Mouse (Mus musculus) limb, embryonic 10.5 days (tissue): ENCODE data around the gene Axl. TPM values are rescaled to one million over a fixed set of nuclear protein-coding genes. Genes with fewer than 3 reads are reported as not detected.

ENCODE experiments used
- DNase-seq: peaks from one replicate; pipeline ENCODE4 v3.0.0-alpha.2; 2017; ENCODE audit warnings: low spot score
- H3K27ac ChIP-seq: fragments of 300-500 bp; sonication (generic); 2 replicates; pipeline ENCODE4 v1.5.1; 2016; ENCODE audit warnings: mild to moderate bottlenecking
- H3K27me3 ChIP-seq: fragments of 300-500 bp; sonication (generic); 2 replicates; pipeline ENCODE4 v1.6.1; 2016; ENCODE audit warnings: low read depth, mild to moderate bottlenecking; ENCODE audit not compliant: poor library complexity, severe bottlenecking
- H3K36me3 ChIP-seq: fragments of 300-500 bp; sonication (generic); 2 replicates; pipeline ENCODE4 v1.6.1; 2016; ENCODE audit warnings: mild to moderate bottlenecking, moderate library complexity
- H3K4me1 ChIP-seq: fragments of 300-500 bp; sonication (generic); 2 replicates; pipeline ENCODE4 v1.6.1; 2016
- H3K4me3 ChIP-seq: fragments of 300-500 bp; sonication (generic); 2 replicates; pipeline ENCODE4 v1.5.1; 2016; ENCODE audit warnings: mild to moderate bottlenecking, moderate library complexity
- H3K9me3 ChIP-seq: fragments of 300-500 bp; sonication (generic); replicated peaks from 2 replicates; pipeline ENCODE4 v1.6.1; 2016; ENCODE audit warnings: mild to moderate bottlenecking
- WGBS: fragments of 180-500 bp; shearing (Covaris S2); methylation state at CpG from one replicate; pipeline ENCODE4 v1.1.7; 2016; 5-methylcytosine and 5-hydroxymethylcytosine counted together
- polyA plus RNA-seq: library from polyadenylated mRNA; unstranded; fragments of >200 nt; fragmentation: Nextera tagmentation; extraction: Ambion mirVana; gene quantifications from 2 replicates; pipeline ENCODE4 v1.2.1, GENCODE M21; 2016

Gene Axl
- 19.4 and 28.1 TPM in 2 replicates for polyA plus RNA-seq

- Histone ChIP-seq H3K4me1 (peaks cover 38% of the 10 kb centered on the region), H3K9me3 (no peaks in the 10 kb centered on the region), H3K27me3 (peaks cover 7% of the 10 kb centered on the region; the same call in 1 of the 2 replicates), H3K36me3 (no peaks in the 10 kb centered on the region), H3K4me3 (peak within 1 kb of the TSS; percentile 68), H3K27ac (peak within 1 kb of the TSS; percentile 83)
- peak; percentile 82 for DNase-seq
- WGBS, result 2% methylated on average over 29 of the region's 30 CpGs
Observed at GRCm38 (mm10) chr7:25788220-25789128, at the start of gene Axl. Gene Axl (minus strand): TSS chr7:25788705.

GRCm38 (mm10) chr7:25835188-25835891 lies 46.8 kb upstream of the Axl start:
- no peak for DNase-seq
- WGBS, result 87% methylated on average over 10 of the region's 10 CpGs
- H3K4me1 ChIP-seq, result peaks cover 4% of the 10 kb centered on the region

GRCm38 (mm10) chr7:25831557-25832530 lies 43.3 kb upstream of the Axl start:
- Histone ChIP-seq H3K27ac (no peak overlapping the region), H3K4me1 (peaks cover 17% of the 10 kb centered on the region)

More at GRCm38 (mm10) chr7:25835188-25835891, 46.8 kb upstream of the Axl start:
- Histone ChIP-seq H3K9me3 (no peaks in the 10 kb centered on the region), H3K27ac (no peak overlapping the region), H3K36me3 (no peaks in the 10 kb centered on the region), H3K4me3 (no peak overlapping the region), H3K27me3 (no peaks in the 10 kb centered on the region)

GRCm38 (mm10) chr7:25830251-25830650 lies 41.7 kb upstream of the Axl start:
- Histone ChIP-seq H3K27ac (peak overlapping the region; percentile 53), H3K4me1 (peaks cover 18% of the 10 kb centered on the region), H3K27me3 (no peaks in the 10 kb centered on the region), H3K36me3 (no peaks in the 10 kb centered on the region), H3K9me3 (no peaks in the 10 kb centered on the region), H3K4me3 (no peak overlapping the region)
- peak; percentile 50 for DNase-seq
- WGBS, result 30% methylated on average over 2 of the region's 2 CpGs

More at GRCm38 (mm10) chr7:25831557-25832530, 43.3 kb upstream of the Axl start:
- Histone ChIP-seq H3K27me3 (no peaks in the 10 kb centered on the region), H3K4me3 (no peak overlapping the region), H3K9me3 (no peaks in the 10 kb centered on the region), H3K36me3 (no peaks in the 10 kb centered on the region)
- 84% methylated on average over 10 of the region's 10 CpGs for WGBS
- no peak for DNase-seq

GRCm38 (mm10) chr7:25827199-25827598 lies 38.7 kb upstream of the Axl start:
- WGBS, result 66% methylated on average over 3 of the region's 3 CpGs
- no peak for DNase-seq
- H3K4me3 ChIP-seq, result no peak overlapping the region
- H3K27me3 ChIP-seq, result no peaks in the 10 kb centered on the region
- peaks cover 18% of the 10 kb centered on the region for H3K4me1 ChIP-seq
- H3K27ac ChIP-seq, result no peak overlapping the region
- H3K36me3 ChIP-seq, result no peaks in the 10 kb centered on the region
- H3K9me3 ChIP-seq, result no peaks in the 10 kb centered on the region

- 87% methylated on average over 6 of the region's 6 CpGs for WGBS
- Histone ChIP-seq H3K4me1 (peaks cover 18% of the 10 kb centered on the region), H3K27me3 (no peaks in the 10 kb centered on the region), H3K9me3 (no peaks in the 10 kb centered on the region), H3K4me3 (no peak overlapping the region), H3K36me3 (no peaks in the 10 kb centered on the region), H3K27ac (no peak overlapping the region)
- no peak for DNase-seq
Observed at GRCm38 (mm10) chr7:25826029-25826428, 37.5 kb upstream of the Axl start.

GRCm38 (mm10) chr7:25825043-25825442 lies 36.5 kb upstream of the Axl start:
- WGBS, result 51% methylated on average over 9 of the region's 9 CpGs
- Histone ChIP-seq H3K4me3 (no peak overlapping the region), H3K9me3 (no peaks in the 10 kb centered on the region), H3K27ac (no peak overlapping the region), H3K4me1 (peaks cover 11% of the 10 kb centered on the region), H3K36me3 (no peaks in the 10 kb centered on the region), H3K27me3 (no peaks in the 10 kb centered on the region)
- DNase-seq, result no peak

GRCm38 (mm10) chr7:25816241-25816919 lies 27.9 kb upstream of the Axl start, which contains the start of gene Cyp2s1:
Gene Cyp2s1 (minus strand): TSS chr7:25816913.
- peak; percentile 66 for DNase-seq
- peak within 1 kb of the TSS; percentile 27; the same call in 1 of the 2 replicates for H3K27ac ChIP-seq

GRCm38 (mm10) chr7:25815571-25815970 lies 27.1 kb upstream of the Axl start:
- DNase-seq, result no peak
- Histone ChIP-seq H3K9me3 (no peaks in the 10 kb centered on the region), H3K4me3 (peak overlapping the region; percentile 54), H3K27ac (no peak overlapping the region), H3K36me3 (no peaks in the 10 kb centered on the region), H3K4me1 (peaks cover 14% of the 10 kb centered on the region), H3K27me3 (peaks cover 41% of the 10 kb centered on the region)
- 31% methylated on average over 7 of the region's 7 CpGs for WGBS

More at GRCm38 (mm10) chr7:25816241-25816919, 27.9 kb upstream of the Axl start, which contains the start of gene Cyp2s1:
- Histone ChIP-seq H3K4me1 (peaks cover 14% of the 10 kb centered on the region), H3K9me3 (no peaks in the 10 kb centered on the region), H3K36me3 (no peaks in the 10 kb centered on the region), H3K27me3 (peaks cover 41% of the 10 kb centered on the region), H3K4me3 (peak within 1 kb of the TSS; percentile 54)
- WGBS, result under 1% methylated on average over 40 of the region's 40 CpGs

GRCm38 (mm10) chr7:25814711-25815110 lies 26.2 kb upstream of the Axl start:
- H3K27me3 ChIP-seq, result peaks cover 41% of the 10 kb centered on the region
- H3K4me3 ChIP-seq, result no peak overlapping the region
- H3K27ac ChIP-seq, result no peak overlapping the region
- DNase-seq, result no peak
- no peaks in the 10 kb centered on the region for H3K9me3 ChIP-seq
- 90% methylated on average over 9 of the region's 9 CpGs for WGBS
- no peaks in the 10 kb centered on the region for H3K36me3 ChIP-seq
- peaks cover 14% of the 10 kb centered on the region for H3K4me1 ChIP-seq

GRCm38 (mm10) chr7:25812195-25812594 lies 23.7 kb upstream of the Axl start:
- no peak overlapping the region for H3K27ac ChIP-seq
- H3K36me3 ChIP-seq, result no peaks in the 10 kb centered on the region
- peaks cover 34% of the 10 kb centered on the region for H3K27me3 ChIP-seq
- no peak for DNase-seq
- WGBS, result 65% methylated on average over 1 of the region's 1 CpGs
- no peaks in the 10 kb centered on the region for H3K9me3 ChIP-seq
- no peak overlapping the region for H3K4me3 ChIP-seq
- peaks cover 14% of the 10 kb centered on the region for H3K4me1 ChIP-seq
